Mouse (Mus musculus): Measurements from ENCODE around the gene Slc9a3.

DNA sequence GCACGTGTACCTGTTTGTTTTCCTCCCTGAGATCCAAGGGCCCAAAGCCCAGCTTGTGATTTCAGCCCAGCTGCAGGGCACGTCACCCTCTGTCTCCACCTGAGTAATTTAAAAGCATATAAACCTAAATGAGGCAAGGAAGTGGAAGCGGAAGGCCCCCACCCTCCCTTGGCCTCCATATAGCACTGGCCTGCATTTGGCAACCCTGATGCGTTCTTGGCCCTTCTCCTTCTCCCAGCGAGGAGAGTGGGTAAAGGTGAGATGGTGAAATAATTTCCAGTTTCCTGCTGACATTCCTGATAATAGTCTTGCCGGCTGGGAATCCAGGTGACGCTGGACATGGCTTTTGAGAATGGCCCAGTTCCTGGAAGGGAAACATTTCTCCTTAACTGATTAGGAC is 16.8 kb upstream of the Slc9a3 start:
- TF ChIP-seq POLR2A (IDR thresholded peaks at IDR 0.05; ENCODE audit: control insufficient read depth in 1 of 2, insufficient read depth in 1 of 2, low read depth in 1 of 2, low read length in 2 of 2, poor library complexity in 1 of 2) (no peak), TCF12 (IDR thresholded peaks at IDR 0.05; ENCODE audit: low read depth, low read length) (no peak), SIN3A (IDR thresholded peaks at IDR 0.05; ENCODE audit: low read length) (no peak), EP300 (IDR thresholded peaks at IDR 0.05; ENCODE audit: low read depth in 1 of 2, low read length in 2 of 2) (no peak), CTCF (IDR thresholded peaks at IDR 0.05 in 2 of 3, conservative IDR thresholded peaks at IDR 0.05 in 1 of 3; ENCODE audit: control insufficient read depth in 1 of 3, insufficient read depth in 1 of 3, low read depth in 2 of 3, low read length in 3 of 3, poor library complexity in 1 of 3, severe bottlenecking in 1 of 3) (no peak), MEF2A (IDR thresholded peaks at IDR 0.05; ENCODE audit: extremely low read depth, insufficient replicate concordance, low read depth, low read length, poor library complexity, severe bottlenecking) (no peak), HCFC1 (IDR thresholded peaks at IDR 0.05; ENCODE audit: low read depth, low read length) (no peak), TBP (IDR thresholded peaks at IDR 0.05; ENCODE audit: low read depth, low read length) (no peak)
